Mouse (Mus musculus): ENCODE results near the gene Noc2l.

- TF ChIP-seq ZNF384 (IDR thresholded peaks at IDR 0.05; ENCODE audit: low read depth, low read length) (no peak), CHD1 (IDR thresholded peaks at IDR 0.05; ENCODE audit: low read depth, low read length) (no peak), CTCF (IDR thresholded peaks at IDR 0.05 in 2 of 3, conservative IDR thresholded peaks at IDR 0.05 in 1 of 3; ENCODE audit: control insufficient read depth in 1 of 3, insufficient read depth in 1 of 3, low read depth in 2 of 3, low read length in 3 of 3, poor library complexity in 1 of 3, severe bottlenecking in 1 of 3) (no peak), MXI1 (IDR thresholded peaks at IDR 0.05; ENCODE audit: low read depth, low read length) (no peak), RCOR1 (IDR thresholded peaks at IDR 0.05; ENCODE audit: low read depth, low read length) (no peak), ZKSCAN1 (IDR thresholded peaks at IDR 0.05; ENCODE audit: low read depth, low read length) (no peak), TAL1 (IDR thresholded peaks at IDR 0.05; ENCODE audit: low read length) (no peak), POLR2AphosphoS5 (IDR thresholded peaks at IDR 0.05; ENCODE audit: borderline replicate concordance, low read depth, low read length) (no peak), CHD2 (IDR thresholded peaks at IDR 0.05; ENCODE audit: low read length) (no peak), UBTF (IDR thresholded peaks at IDR 0.05; ENCODE audit: borderline replicate concordance, insufficient read depth, low read depth, low read length) (no peak), POLR2A (IDR thresholded peaks at IDR 0.05; ENCODE audit: control insufficient read depth in 1 of 2, insufficient read depth in 1 of 2, low read depth in 1 of 2, low read length in 2 of 2, poor library complexity in 1 of 2) (no peak), MAX (IDR thresholded peaks at IDR 0.05; ENCODE audit: low read length) (no peak), KAT2A (conservative IDR thresholded peaks at IDR 0.05; ENCODE audit: low read depth, low read length) (no peak)
Observed at GRCm38 (mm10) chr4:156228393-156229024, 7.3 kb upstream of the Noc2l start.

All from MEL (cell line).